13 mouse cellular contexts compared by ENCODE assay signal in the genomic region with DNA sequence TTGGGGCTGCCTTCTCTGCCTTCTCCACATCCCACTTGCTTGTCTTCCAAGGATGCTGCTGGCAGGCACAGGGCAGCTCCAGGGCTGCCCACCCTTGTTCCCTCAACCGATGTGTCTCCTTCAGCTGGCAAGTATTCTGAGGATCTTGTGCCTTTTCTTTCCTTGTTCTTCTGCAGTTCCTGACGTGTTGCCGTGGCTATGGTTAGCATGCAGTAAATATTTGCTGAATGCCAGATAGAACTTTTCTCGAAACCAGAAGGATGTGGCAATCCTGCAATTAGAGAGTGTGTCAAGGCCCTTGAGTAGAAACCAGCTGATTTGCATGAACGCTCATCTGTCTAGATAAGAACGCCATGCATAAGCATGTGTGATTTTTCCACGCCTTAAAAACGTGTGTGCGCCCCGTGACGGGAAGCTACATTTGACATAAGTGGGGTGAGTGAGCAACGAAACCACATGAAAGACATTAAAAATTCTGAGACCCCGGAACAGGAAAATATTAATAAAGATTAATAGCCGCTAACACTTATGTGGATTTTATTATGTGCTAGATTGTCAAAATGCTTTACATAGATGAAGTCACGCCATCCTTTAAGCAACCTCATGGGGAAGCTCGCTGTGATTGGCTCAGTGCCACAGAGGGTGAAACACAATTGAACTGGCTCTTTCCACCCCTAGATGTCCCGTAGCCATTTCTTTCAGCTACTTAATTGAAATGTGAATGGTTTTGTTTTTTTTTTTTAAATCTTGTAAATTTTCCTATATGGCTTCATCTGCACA. TPM values are rescaled to one million over a fixed set of nuclear protein-coding genes. Genes with fewer than 3 reads are reported as not detected.
A peak's percentile ranks its signal among the peaks of the same experiment; 100 is the strongest.
DNase-seq lines count a peak whose midpoint lies in the region; ATAC-seq and TF ChIP-seq lines count a peak whose summit lies in the region.
"Had no signal": no experiment of that assay in that cellular context is flagged by ENCODE, and none has a peak within 500 bp of the region (broad histone marks: within the 10 kb centered on the region; RNA-seq: fewer than 3 reads in every experiment).

No protein-coding gene starts in this region.

- ATAC-seq in kidney, postnatal 0 days (replicated peaks; ENCODE audit: low FRiP score, low read depth), result no peak

- H3K9ac ChIP-seq in kidney, postnatal 0 days (ENCODE audit: low read depth, low read length), result no peak overlapping the region
- H3K9ac ChIP-seq: limb, embryonic 13.5 days; midbrain, embryonic 13.5 days had no signal

- H3K27ac ChIP-seq in gastrocnemius, adult 2 months, result peak overlapping the region; percentile 51; the same call in 1 of the 2 replicates
- H3K27ac ChIP-seq in kidney, postnatal 0 days, result peak overlapping the region; percentile 54; the same call in 1 of the 2 replicates
- peak overlapping the region; percentile 7 for H3K27ac ChIP-seq in embryonic fibroblast, embryonic 13.5 days (ENCODE audit: insufficient read depth, low read length)
- H3K27ac ChIP-seq: limb, embryonic 13.5 days; midbrain, embryonic 13.5 days had no signal

- WGBS in kidney, postnatal 0 days, result 63% methylated on average over 17 of the region's 17 CpGs

- H3K9me3 ChIP-seq in kidney, postnatal 0 days (replicated peaks; ENCODE audit: low read length), result no peaks in the 10 kb centered on the region
- H3K9me3 ChIP-seq: limb, embryonic 13.5 days; midbrain, embryonic 13.5 days had no signal

- H3K27me3 ChIP-seq in kidney, postnatal 0 days (ENCODE audit: insufficient read depth, low read length), result no peaks in the 10 kb centered on the region
- H3K27me3 ChIP-seq: limb, embryonic 13.5 days; midbrain, embryonic 13.5 days had no signal

- intact Hi-C loops in gastrocnemius, adult 2 months (cut with DNase I), result no loop called here

- TF ChIP-seq CTCF in gastrocnemius, adult 2 months (IDR thresholded peaks at IDR 0.05), result no peak
- no peak for TF ChIP-seq CTCF in kidney, postnatal 0 days (IDR thresholded peaks at IDR 0.05; ENCODE audit: low read depth)
- no peak for TF ChIP-seq CTCF in embryonic fibroblast, embryonic 13.5 days (IDR thresholded peaks at IDR 0.05; ENCODE audit: borderline replicate concordance, insufficient read depth, low read length)

- no peak overlapping the region for H3K4me3 ChIP-seq in gastrocnemius, adult 2 months
- no peak overlapping the region for H3K4me3 ChIP-seq in kidney, postnatal 0 days (replicated peaks; ENCODE audit: low read depth, low read length)
- no peak overlapping the region for H3K4me3 ChIP-seq in embryonic fibroblast, embryonic 13.5 days (ENCODE audit: insufficient read depth, low read length)
- H3K4me3 ChIP-seq: limb, embryonic 13.5 days; midbrain, embryonic 13.5 days had no signal

- no peak for DNase-seq in gastrocnemius, adult 2 months
- no peak for DNase-seq in gastrocnemius, adult 8-10 months (ENCODE audit: low spot score in 2 of 2)
- DNase-seq in kidney, postnatal 0 days (ENCODE audit: low spot score), result no peak
- DNase-seq in kidney, postnatal 10 days, result no peak
- peak; percentile 84 for DNase-seq in CD4-positive helper T cell, adult 2 months (ENCODE audit: low read depth, low spot score)
- DNase-seq in ovary, postnatal 14 days (ENCODE audit: low spot score), result no peak
- DNase-seq in adrenal gland, postnatal 4 days (ENCODE audit: low spot score in 2 of 2), result no peak
- DNase-seq: embryo, embryonic 11 days; retina, postnatal 1 day; thymus, adult 2 months had no signal

- H3K4me2 ChIP-seq in kidney, postnatal 0 days (ENCODE audit: low read length), result no peak overlapping the region
- H3K4me2 ChIP-seq: limb, embryonic 13.5 days; midbrain, embryonic 13.5 days had no signal

- H3K36me3 ChIP-seq in kidney, postnatal 0 days (ENCODE audit: insufficient read depth, low read length), result no peaks in the 10 kb centered on the region
- H3K36me3 ChIP-seq: limb, embryonic 13.5 days; midbrain, embryonic 13.5 days had no signal

- TF ChIP-seq POLR2A in embryonic fibroblast, embryonic 13.5 days (IDR thresholded peaks at IDR 0.05; ENCODE audit: low read depth, low read length), result no peak

- 0 out of 2 replicates have a peak, but pooled peaks cover 23% of the 10 kb centered on the region for H3K4me1 ChIP-seq in kidney, postnatal 0 days (replicated peaks; ENCODE audit: insufficient read depth, low read length)
- peaks cover 12% of the 10 kb centered on the region for H3K4me1 ChIP-seq in embryonic fibroblast, embryonic 13.5 days (ENCODE audit: control insufficient read depth, insufficient read depth, low read length)

RNA-seq across cellular contexts. Expression of a gene that starts 14.1 kb away (rescaled TPM):
- total RNA-seq in gastrocnemius, adult 2 months (2021), result under 1 TPM in 1 of 2 experiments, not detected in 1; 0.25 TPM
- total RNA-seq in gastrocnemius, adult 8-10 months (2022), result under 1 TPM in 1 of 4 experiments, not detected in 3; 0.45 TPM
- polyA plus RNA-seq in kidney, postnatal 0 days (2015; fragmentation: Nextera tagmentation; extraction: Ambion mirVana), result 11.4 and 14.4 TPM in 2 replicates
- polyA plus RNA-seq in embryonic fibroblast, embryonic 13.5 days (2011; ENCODE audit: insufficient read length, low read depth, missing spikeins), result 0.55 and 1.4 TPM in 2 replicates
- total RNA-seq in adrenal gland, postnatal 4 days (2021), result 1 to 10 TPM in 1 of 2 experiments, under 1 TPM in 1; 0.40 to 1.1 TPM
